Mouse (Mus musculus) liver, postnatal 0 days (tissue): ENCODE data around the gene Cdrt4. TPM values are rescaled to one million over a fixed set of nuclear protein-coding genes. Genes with fewer than 3 reads are reported as not detected.

Experiments used
- ATAC-seq: fragments of 200-750 bp; cut with Nextera tagmentation; 2 replicates; pipeline ENCODE4 v1.8.0; 2017; ENCODE audit warnings: mild to moderate bottlenecking, moderate library complexity
- DNase-seq: peaks from one replicate; pipeline ENCODE4 v3.0.0-alpha.2; 2016
- H3K27ac ChIP-seq: fragments of 300-500 bp; sonication (generic); 2 replicates; pipeline ENCODE4 v1.5.1; 2014; ENCODE audit warnings: antibody characterized with exemption, moderate library complexity, mild to moderate bottlenecking, low read depth
- H3K27me3 ChIP-seq: fragments of 300-500 bp; sonication (generic); 2 replicates; pipeline ENCODE4 v1.6.1; 2014; ENCODE audit warnings: low read length, control low read depth, mixed read lengths; ENCODE audit not compliant: insufficient read depth
- H3K36me3 ChIP-seq: fragments of 300-500 bp; sonication (generic); replicated peaks from 2 replicates; pipeline ENCODE4 v1.6.1; 2014; ENCODE audit warnings: mild to moderate bottlenecking, control low read depth, low read length, moderate library complexity, mixed read lengths; ENCODE audit not compliant: insufficient read depth
- H3K4me1 ChIP-seq: fragments of 300-500 bp; sonication (generic); 2 replicates; pipeline ENCODE4 v1.6.1; 2014; ENCODE audit warnings: antibody characterized with exemption, mild to moderate bottlenecking, control low read depth; ENCODE audit not compliant: insufficient read depth
- H3K4me2 ChIP-seq: fragments of 300-500 bp; sonication (generic); 2 replicates; pipeline ENCODE4 v1.6.1; 2014; ENCODE audit warnings: low read depth, mild to moderate bottlenecking, low read length, moderate library complexity, mixed read lengths
- H3K4me3 ChIP-seq: fragments of 300-500 bp; sonication (generic); 2 replicates; pipeline ENCODE4 v1.5.1; 2014; ENCODE audit warnings: low read depth, low read length
- H3K9ac ChIP-seq: fragments of 300-500 bp; sonication (generic); replicated peaks from 2 replicates; pipeline ENCODE4 v1.6.1; 2014; ENCODE audit warnings: mild to moderate bottlenecking, moderate library complexity
- H3K9me3 ChIP-seq: fragments of 300-500 bp; sonication (generic); 2 replicates; pipeline ENCODE4 v1.6.1; 2016; ENCODE audit warnings: mild to moderate bottlenecking, control low read depth, low read length, mixed read lengths
- CTCF ChIP-seq: sonication (generic); IDR thresholded peaks from 2 replicates; pipeline ENCODE4 v1.5.1; 2016; ENCODE audit warnings: antibody characterized with exemption, low read depth
- EP300 ChIP-seq: IDR thresholded peaks from 2 replicates; pipeline ENCODE4 v1.6.1; 2016; ENCODE audit warnings: antibody characterized with exemption, low read depth, mild to moderate bottlenecking
- WGBS: fragments of 180-500 bp; shearing (Covaris S2); extraction: QIAGEN DNeasy Blood & Tissue Kit; methylation state at CpG from one replicate; pipeline ENCODE4 v1.1.7; 2014; ENCODE audit not compliant: insufficient replicate concordance; 5-methylcytosine and 5-hydroxymethylcytosine counted together
- polyA plus RNA-seq: library from polyadenylated mRNA; unstranded; fragments of >200 nt; fragmentation: Nextera tagmentation; extraction: Ambion mirVana; gene quantifications from 2 replicates; pipeline ENCODE4 v1.2.1, GENCODE M21; 2015

Gene Cdrt4
- polyA plus RNA-seq, 1 experiment from 2014 or later: not detected

DNA sequence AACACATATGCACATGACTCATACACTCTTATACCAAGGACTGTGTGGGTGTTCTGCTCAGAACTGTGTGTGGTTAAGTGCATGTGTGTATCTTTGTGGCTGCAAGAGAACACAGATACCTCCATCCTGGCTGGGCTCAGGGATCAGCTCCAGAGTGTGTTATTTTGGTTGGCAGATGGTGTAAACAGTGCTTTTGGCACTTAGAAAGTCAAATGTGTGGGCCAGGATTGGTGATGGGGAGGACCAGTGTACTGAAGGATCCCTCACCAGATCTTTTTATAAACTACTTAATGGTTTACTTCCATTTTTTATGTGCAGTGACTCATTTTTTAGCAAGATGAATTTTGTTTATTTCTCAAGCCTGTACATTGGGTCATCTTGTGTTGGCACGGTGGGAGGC, 26.2 kb downstream of the Cdrt4 start:
- no peaks in the 10 kb centered on the region for H3K4me1 ChIP-seq
- no peak overlapping the region for H3K4me3 ChIP-seq
- H3K27ac ChIP-seq: no peak overlapping the region
- ATAC-seq (no peak), DNase-seq (no peak)
- no peak overlapping the region for H3K9ac ChIP-seq
- 77% methylated on average over 1 of the region's 1 CpGs for WGBS
- no peaks in the 10 kb centered on the region for H3K9me3 ChIP-seq
- TF ChIP-seq CTCF (no peak), EP300 (no peak)
- no peaks in the 10 kb centered on the region for H3K36me3 ChIP-seq
- no peaks in the 10 kb centered on the region for H3K27me3 ChIP-seq
- H3K4me2 ChIP-seq: no peak overlapping the region

DNA sequence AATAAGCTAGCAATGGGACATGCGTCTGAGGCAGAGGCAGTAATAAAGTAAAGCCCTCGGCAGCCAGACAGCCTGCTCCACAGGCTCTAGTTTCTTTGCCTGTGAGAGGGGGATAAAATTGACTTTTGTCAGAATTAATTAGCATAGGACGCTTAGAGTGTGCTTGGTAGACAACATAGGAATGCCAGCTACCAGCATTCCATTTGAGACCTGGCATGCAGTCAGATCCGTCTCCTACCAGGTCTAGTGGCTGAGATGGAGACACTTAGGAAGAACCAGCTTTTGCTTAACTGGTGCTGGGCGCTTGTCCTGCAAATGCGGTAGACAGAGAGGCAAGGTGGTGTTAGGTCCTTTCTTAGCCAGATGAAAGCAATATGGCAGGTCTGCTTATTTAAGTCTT, 27.9 kb downstream of the Cdrt4 start:
- ATAC-seq: no peak
- no peaks in the 10 kb centered on the region for H3K4me1 ChIP-seq
- no peak overlapping the region for H3K4me2 ChIP-seq
- no peaks in the 10 kb centered on the region for H3K36me3 ChIP-seq
- DNase-seq: no peak
- H3K4me3 ChIP-seq: no peak overlapping the region
- H3K27ac ChIP-seq: no peak overlapping the region
- H3K9me3 ChIP-seq: no peaks in the 10 kb centered on the region
- no peak overlapping the region for H3K9ac ChIP-seq
- whole genome bisulfite sequencing: 80% methylated on average over 6 of the region's 6 CpGs
- no peaks in the 10 kb centered on the region for H3K27me3 ChIP-seq
- TF ChIP-seq CTCF: no peak
- no peak for TF ChIP-seq EP300

DNA sequence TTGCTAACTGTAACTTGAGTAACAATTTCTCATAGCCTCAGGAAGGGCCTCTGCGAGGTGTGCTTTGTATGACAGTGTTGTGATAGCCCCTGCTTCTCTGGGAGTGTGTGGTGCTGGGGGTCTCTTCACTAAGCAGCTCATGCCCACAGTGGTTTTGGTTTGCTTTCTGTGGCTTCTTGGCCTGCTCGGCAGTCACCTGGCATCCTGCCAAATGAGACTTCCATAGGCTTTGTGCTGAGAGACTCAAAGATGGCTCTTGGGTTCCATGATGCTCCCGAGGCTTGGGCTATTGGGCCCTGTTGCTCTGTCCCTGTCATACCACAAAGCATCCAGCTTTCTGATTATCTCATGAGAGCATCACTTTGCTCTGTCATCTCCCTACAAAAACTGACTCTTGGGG, 30.7 kb downstream of the Cdrt4 start:
- ATAC-seq: no peak
- Histone ChIP-seq H3K27me3 (no peaks in the 10 kb centered on the region), H3K9me3 (no peaks in the 10 kb centered on the region), H3K4me2 (no peak overlapping the region), H3K9ac (no peak overlapping the region), H3K27ac (no peak overlapping the region), H3K36me3 (no peaks in the 10 kb centered on the region), H3K4me3 (no peak overlapping the region), H3K4me1 (no peaks in the 10 kb centered on the region)
- DNase-seq: no peak
- no peak for TF ChIP-seq EP300
- no peak for TF ChIP-seq CTCF
- WGBS: 70% methylated on average over 3 of the region's 3 CpGs

- Histone ChIP-seq H3K27ac (no peak overlapping the region), H3K27me3 (no peaks in the 10 kb centered on the region), H3K4me3 (no peak overlapping the region), H3K9me3 (no peaks in the 10 kb centered on the region), H3K4me2 (no peak overlapping the region), H3K9ac (no peak overlapping the region), H3K36me3 (no peaks in the 10 kb centered on the region), H3K4me1 (no peaks in the 10 kb centered on the region)
- 16% methylated on average over 3 of the region's 3 CpGs for WGBS
- DNase-seq (no peak), ATAC-seq (no peak)
- no peak for TF ChIP-seq CTCF
- TF ChIP-seq EP300: no peak
Measured at GRCm38 (mm10) chr11:62983793-62984192, 32.8 kb downstream of the Cdrt4 start.

GRCm38 (mm10) chr11:62984365-62984764, 33.4 kb downstream of the Cdrt4 start:
- Histone ChIP-seq H3K4me1 (no peaks in the 10 kb centered on the region), H3K9me3 (no peaks in the 10 kb centered on the region), H3K4me3 (no peak overlapping the region), H3K9ac (no peak overlapping the region), H3K36me3 (no peaks in the 10 kb centered on the region), H3K27ac (no peak overlapping the region), H3K4me2 (no peak overlapping the region), H3K27me3 (no peaks in the 10 kb centered on the region)
- ATAC-seq (no peak), DNase-seq (no peak)
- 46% methylated on average over 3 of the region's 3 CpGs for WGBS
- TF ChIP-seq EP300 (no peak), CTCF (no peak)

- TF ChIP-seq EP300: no peak
- TF ChIP-seq CTCF: no peak
- no peak overlapping the region for H3K4me2 ChIP-seq
- H3K4me1 ChIP-seq: no peaks in the 10 kb centered on the region
- ATAC-seq: no peak
- H3K9me3 ChIP-seq: no peaks in the 10 kb centered on the region
- no peak for DNase-seq
- no peaks in the 10 kb centered on the region for H3K27me3 ChIP-seq
- no peak overlapping the region for H3K27ac ChIP-seq
- H3K36me3 ChIP-seq: no peaks in the 10 kb centered on the region
- WGBS: 79% methylated on average over 3 of the region's 3 CpGs
- no peak overlapping the region for H3K4me3 ChIP-seq
- no peak overlapping the region for H3K9ac ChIP-seq
Measured at GRCm38 (mm10) chr11:62985075-62985474, 34.1 kb downstream of the Cdrt4 start.

- Histone ChIP-seq H3K27me3 (no peaks in the 10 kb centered on the region), H3K9ac (no peak overlapping the region), H3K4me1 (no peaks in the 10 kb centered on the region), H3K4me2 (no peak overlapping the region), H3K4me3 (no peak overlapping the region), H3K36me3 (no peaks in the 10 kb centered on the region), H3K27ac (no peak overlapping the region), H3K9me3 (no peaks in the 10 kb centered on the region)
- ATAC-seq (no peak), DNase-seq (no peak)
- WGBS: 53% methylated on average over 4 of the region's 4 CpGs
- TF ChIP-seq CTCF (no peak), EP300 (no peak)
Measured at GRCm38 (mm10) chr11:62986578-62986977, 35.6 kb downstream of the Cdrt4 start.
